Mouse (Mus musculus): Measurements from ENCODE around the gene Luc7l.

DNA sequence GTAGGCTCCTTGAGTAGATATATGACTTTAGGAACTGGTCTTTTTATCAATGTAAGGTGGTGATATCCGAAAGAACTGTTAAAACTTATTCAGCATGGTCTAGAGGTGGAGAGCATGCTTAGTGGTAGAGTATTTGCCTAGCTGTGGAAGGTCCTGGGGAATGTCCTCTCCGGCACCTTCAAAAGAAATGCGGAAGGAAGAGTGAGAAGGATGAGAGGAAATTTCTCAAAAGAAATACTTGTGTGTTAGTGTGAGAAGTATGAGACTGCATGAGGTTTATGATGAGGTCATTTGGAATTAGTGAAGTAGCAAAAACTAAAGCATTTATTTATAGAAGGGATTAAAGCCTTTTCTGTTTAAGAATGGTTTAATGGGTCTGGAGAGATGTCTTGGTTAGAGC, 9.7 kb downstream of the Luc7l start:
- TF ChIP-seq CTCF (IDR thresholded peaks at IDR 0.05) (no peak), EP300 (IDR thresholded peaks at IDR 0.05) (no peak)

Measured in lung, postnatal 0 days (tissue).